Mouse (Mus musculus): ENCODE measurements around the gene Ppp1r18.

GRCm38 (mm10) chr17:35921710-35922109, 56.3 kb downstream of the Ppp1r18 start:
- TF ChIP-seq CTCF (IDR thresholded peaks at IDR 0.05; ENCODE audit: low read depth, low read length) (no peak), POLR2A (IDR thresholded peaks at IDR 0.05; ENCODE audit: extremely low read depth, insufficient read depth, low read length) (no peak)
